Mouse (Mus musculus): Measurements from ENCODE around the gene Tars2. TPM values are rescaled to one million over a fixed set of nuclear protein-coding genes. Genes with fewer than 3 reads are reported as not detected.
A peak's percentile ranks its signal among the peaks of the same experiment; 100 is the strongest.

Gene Tars2
- total RNA-seq, 2 experiments from 2014 or later = 40.0 to 43.4 TPM

DNA sequence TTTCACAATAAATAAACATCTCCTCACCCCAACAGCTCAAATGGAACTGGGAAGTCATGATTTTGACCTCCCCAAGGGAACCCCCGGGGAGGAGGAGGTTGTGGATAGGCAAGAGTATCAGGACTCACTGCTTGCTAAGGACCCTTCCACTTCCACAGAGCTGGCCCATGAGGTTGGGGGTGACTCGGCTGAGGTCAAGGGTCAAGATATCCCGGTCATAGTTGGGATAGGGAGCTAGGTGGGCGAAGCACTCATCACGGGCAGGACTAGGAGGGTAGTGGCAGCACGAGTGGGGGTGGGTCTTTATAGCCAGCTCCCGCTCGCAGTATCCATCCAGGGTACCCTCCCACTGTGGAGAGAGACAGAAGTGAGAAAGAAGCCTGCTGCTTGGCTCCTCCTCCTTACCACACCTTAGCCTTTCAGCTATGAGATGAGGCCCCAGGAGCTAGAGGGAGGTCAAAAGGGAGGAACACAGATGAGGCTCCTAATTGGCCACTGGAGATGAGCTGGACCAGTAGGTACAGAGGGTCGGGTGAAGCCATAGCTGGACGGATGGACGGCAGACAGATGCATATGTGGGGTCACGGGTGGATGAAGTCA is 24.8 kb downstream of the Tars2 start:
- no peak for DNase-seq
- intact Hi-C loops (cut with DNase I) = no loop called here

DNA sequence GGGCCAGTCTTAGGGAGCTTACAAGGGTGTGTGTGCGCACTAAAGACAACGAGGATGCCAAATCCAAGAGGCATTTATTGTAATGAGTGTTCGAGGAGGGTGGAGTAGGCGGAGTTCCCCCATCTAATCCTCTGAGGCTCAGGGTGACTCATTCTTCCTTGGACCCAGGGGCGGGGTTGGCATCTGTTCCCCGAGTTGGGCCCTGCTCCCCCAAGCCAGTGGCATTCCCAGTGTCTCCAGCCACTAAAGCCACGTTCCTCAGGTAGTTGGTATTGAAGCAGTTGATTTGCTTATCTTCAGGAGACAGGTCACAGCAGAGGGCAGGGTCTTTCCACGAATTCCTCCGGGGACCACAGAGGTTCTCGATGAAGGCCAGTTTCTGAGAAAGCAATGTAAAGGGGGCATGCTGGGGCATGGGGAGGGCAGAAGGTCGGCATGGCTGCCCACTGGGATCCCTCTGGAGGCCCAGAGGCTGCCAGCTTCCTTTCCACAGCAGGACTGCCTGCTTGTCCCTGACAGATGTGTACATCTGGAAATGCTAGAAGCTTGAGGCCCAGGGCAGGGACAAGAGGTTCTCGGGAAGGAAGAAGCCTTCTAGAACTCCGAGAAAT is 25.8 kb downstream of the Tars2 start:
- DNase-seq = no peak
- intact Hi-C loops (cut with DNase I) = no loop called here

DNA sequence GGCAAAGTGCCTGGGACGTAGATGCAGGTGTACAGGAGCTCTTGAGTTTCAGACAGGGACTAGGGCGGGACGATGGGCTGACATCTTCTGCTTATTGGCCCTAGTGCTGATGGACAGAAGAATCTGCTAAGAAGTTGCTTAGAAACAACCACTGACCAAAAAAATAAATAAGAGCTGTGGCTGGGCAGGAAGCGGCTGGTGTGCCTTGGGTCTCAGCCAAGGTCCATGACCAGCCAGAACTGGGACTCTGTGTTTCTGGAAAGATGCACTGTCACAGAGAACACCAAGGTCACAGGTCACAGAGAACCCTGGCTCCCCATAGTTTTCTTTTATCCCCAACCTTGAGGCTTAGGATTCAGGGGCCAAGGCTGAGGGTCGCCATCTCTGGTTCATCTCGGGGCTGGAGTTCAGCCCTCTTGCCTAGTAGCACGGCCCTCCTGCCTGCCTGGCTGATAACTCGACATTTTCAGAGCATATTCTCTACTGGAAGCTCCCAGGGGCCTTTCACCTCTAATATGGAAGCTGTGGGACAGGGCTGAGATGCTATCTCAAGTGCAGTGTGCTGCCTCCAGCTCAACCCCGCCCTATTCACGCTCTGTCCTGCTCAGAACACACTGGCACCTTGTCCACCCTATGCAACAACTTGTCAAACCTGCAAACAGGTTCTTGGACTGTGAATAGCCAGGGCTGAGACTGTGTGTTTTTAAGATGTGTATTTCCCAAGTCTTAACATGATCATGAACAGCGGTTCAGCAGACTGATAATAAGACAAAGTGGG is 27.1 kb downstream of the Tars2 start:
- intact Hi-C loops (cut with DNase I) = no loop called here
- DNase-seq = no peak

DNA sequence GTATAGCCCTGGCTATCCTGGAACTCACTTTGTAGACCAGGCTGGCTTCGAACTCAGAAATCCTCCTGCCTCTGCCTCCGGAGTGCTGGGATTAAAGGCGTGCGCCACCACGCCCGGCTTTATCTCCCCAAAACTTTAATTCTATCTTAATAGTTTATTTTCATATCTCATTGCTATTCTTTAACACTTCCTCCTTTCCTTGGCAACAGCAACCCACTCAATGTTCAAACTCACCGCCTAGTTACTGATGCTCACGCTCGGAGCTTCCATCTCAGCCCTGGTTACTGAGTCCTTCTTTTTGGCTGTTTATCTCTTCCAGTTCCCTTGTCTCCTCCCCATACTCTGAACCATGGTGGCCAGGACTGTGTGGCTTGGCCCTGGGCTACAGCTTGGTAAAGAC is 27.7 kb downstream of the Tars2 start:
- DNase-seq = no peak
- intact Hi-C loops (cut with DNase I) = no loop called here

DNA sequence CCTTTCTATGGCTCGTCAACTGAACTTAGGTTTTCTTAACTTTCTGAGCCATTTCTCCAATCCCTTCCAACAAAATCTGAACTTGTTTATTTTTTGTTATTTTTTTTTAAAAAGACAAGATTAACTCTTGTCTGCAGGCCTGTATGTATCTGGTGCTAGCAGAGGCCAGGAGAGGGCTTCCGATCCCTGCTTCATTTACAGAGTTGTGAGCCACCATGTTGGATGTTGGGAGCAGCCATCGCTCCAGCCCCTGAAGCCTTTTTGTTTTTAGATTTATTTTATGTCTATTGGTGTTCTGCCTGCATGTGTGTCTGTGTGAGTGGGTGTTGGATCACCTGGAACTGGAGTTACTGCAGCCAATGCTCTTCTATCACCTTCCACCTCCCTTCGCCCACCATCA is 28.2 kb downstream of the Tars2 start:
- intact Hi-C loops (cut with DNase I) = no loop called here
- DNase-seq = no peak

DNA sequence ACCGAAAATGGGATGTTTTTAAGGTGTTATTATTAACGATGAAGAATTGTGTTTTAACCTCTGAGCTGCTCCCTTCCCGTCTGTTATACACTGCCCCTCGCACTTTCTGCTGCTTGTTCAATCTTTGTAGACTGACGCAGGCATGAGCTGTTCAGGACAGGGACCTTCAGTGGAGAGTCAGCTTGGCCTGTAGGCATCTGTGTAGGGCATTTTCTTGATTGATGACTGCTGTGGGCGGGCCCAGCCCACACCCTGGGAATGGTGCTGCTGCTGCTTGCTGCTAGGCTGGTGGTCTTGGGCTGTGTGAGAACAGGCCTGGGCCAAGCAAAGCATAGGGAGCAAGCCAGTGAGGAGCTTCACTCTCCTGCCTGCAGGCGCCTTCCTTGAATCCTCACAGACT is 29.6 kb downstream of the Tars2 start:
- DNase-seq = no peak
- intact Hi-C loops (cut with DNase I) = no loop called here

DNA sequence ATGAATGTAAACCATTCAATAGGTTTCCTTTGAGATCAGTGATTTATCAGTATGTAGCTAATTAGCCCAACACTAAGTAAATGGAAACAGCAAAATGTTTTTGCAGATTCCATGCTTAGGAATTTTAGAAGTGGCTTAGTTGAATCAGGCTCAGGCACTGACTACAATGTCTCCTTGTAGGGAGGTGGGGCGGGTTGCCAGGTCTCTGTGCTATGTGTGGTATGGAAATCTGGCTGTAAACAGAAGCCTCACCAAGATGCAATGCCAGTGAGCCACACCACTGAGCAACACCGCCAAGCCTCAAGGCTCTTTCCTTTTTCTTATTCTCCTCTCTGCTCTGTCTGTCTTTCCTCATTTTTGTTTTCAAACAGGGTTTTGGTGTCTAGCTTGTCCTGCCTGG is 31.1 kb downstream of the Tars2 start:
- intact Hi-C loops (cut with DNase I) = no loop called here
- no peak for DNase-seq

DNA sequence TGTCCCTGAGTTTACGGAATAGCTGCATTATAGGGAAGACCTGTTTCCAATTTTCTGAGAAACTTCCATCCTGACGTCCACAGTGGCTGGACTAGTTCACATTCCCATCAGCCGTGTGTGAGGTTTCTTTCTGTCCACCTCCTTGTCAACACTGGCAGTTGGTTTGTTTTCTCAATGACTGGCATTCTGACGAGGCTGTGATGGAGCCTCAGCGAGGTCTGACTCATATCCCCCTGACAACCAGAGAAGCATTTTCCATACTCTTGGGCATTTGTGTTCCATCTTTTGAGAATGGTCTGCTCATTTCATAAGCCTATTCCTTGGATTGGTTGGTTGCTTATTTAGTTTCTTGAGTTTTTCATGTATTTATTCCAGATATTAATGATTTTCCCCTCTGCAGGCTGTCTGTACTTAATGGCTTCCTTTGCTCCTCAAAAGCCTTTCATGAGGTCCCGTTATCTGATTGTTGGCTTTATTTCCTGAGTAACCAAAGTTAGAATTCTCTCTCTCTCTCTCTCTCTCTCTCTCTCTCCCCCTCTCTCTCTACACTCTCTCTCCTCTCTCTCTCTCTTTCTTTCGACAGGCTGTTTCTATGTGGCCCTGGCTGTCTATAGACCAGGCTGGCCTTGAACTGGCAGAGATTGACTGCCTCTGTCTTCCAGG is 33.2 kb downstream of the Tars2 start:
- DNase-seq = no peak
- intact Hi-C loops (cut with DNase I) = no loop called here

DNA sequence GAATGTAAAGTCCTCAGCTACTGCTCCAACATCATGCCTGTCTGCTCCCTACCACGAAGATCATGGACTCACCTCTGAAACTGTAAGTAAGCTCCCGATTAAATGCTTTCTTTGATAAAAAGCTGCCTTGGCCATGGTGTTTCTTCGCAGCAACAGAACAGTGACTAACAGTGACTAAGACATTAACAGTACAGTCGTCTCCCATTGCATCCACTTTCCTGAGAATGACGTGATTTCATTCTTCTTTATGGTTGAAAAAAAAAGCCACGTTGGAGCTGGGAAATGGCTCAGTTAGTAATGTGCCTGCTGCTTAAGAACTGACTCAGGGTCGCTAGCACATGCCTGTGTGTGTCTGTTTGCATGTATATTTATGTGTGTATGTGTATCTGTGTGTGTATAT is 34.1 kb downstream of the Tars2 start:
- intact Hi-C loops (cut with DNase I) = no loop called here
- DNase-seq = no peak

DNA sequence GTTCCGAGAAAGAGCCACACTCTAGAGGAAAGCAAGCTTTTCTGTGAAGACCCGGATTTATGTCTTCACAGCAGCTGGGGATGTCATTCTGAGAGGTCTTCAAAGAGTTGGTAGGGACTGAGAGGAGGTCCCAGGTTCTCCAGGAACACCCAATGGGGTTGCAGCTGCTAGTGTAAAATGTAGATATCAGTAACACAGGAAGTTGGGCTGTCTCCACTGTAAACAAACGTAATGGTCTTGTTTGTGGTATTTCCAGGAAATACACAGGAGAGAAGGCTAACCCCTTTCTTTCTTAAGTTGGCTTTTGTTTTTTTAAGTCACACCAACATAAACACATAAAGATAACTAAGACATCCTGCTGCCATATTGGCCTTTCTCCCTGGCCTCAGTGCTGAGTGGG is 37.6 kb downstream of the Tars2 start:
- intact Hi-C loops (cut with DNase I) = no loop called here
- no peak for DNase-seq

DNA sequence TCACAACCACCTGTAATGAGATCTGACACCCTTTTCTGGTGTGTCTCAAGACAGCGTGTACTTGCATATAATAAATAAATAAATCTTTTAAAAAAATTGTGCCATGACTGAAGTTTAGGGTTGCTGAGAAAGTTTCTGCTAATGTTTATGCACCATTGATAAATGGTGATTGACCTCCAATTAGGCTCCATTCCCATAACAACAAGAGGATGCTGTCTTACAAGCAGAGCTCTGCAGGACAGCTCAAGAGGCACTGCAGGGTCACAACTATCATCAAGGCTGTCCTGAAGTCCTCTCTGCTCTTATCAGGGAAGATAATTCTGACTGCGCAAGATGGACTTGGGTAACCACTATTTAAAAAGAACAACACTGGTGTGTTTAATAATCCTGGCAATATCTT is 41.9 kb downstream of the Tars2 start:
- no peak for DNase-seq
- intact Hi-C loops (cut with DNase I) = no loop called here

DNA sequence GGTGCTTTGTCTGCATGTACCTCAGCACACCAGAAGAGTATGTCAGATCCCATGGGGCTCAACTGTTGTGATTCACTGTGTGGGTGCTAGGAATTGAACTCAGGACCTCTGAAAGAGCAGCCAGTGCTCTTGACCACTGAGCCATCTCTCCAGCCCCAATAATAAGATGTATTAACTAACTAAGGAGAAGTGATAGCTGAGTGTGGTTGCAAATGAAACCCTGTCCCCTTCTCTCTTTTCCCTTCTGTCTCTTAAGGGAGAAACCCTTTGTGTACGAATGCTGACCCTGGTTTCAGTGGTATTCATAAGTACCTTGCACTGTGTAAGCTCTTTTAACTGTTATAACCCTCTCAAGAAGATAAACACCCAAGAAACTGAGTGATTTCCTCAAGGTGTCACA is 43.9 kb downstream of the Tars2 start:
- intact Hi-C loops (cut with DNase I) = no loop called here
- no peak for DNase-seq

DNA sequence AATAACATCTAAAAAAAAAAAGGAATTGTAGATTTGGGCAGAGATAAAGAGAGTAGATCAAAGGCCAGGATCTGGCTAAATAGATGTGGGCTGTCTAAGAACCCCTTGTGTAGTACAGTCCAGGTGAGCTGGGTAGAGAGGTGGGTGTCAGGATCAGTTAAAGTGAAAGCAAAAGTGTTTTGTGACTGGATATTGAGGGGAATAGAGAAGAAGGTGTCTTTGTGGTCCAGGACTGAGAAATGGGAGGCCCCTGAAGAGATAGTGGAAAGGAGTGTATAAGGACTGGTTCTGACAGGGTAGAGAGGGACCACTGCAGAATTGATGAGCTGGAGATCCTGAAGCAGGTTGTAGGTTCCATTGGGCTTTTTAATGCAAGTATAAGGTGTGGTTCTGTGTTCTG is 50.0 kb downstream of the Tars2 start:
- DNase-seq = no peak
- intact Hi-C loops (cut with DNase I) = no loop called here

DNA sequence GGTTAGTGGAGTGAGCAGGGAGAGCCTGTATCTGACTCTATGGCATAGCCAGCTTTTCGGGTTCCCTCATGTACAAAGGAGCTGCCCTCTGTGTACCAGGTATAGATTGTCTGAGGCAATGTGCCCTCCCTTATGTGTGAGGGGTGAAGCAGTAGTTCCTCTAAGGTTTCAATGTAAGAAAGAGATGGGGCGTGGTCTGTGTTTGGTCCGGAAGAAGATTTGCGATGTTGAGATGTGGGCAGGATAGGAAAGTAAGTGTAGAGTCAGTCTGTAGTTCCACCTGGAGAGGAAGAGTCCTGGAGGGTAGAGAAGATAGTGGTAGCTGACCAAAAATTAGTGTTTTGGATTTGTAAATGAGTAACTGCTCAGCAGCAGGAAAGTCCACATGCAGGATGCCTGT is 51.0 kb downstream of the Tars2 start:
- intact Hi-C loops (cut with DNase I) = no loop called here
- no peak for DNase-seq

DNA sequence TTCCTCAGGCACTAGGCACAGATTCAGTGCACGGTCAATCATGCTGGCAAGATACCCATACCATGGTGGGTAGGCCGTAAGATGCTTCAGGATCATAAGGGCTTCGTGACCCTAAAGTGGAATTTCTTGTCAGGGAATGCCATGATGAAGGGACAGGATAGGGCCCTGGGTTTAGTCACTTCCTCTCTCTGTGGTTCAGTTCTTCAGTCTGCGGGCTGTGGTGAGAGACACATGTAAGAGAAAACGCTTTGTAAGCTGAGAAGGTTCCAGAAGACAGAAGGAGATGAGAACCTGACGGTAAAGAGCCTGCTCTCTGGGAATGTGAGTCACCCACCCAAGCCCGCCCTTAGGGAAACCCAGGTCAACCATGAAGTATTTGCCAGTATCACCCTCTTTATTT is 52.5 kb downstream of the Tars2 start:
- DNase-seq = no peak
- intact Hi-C loops (cut with DNase I) = no loop called here

DNA sequence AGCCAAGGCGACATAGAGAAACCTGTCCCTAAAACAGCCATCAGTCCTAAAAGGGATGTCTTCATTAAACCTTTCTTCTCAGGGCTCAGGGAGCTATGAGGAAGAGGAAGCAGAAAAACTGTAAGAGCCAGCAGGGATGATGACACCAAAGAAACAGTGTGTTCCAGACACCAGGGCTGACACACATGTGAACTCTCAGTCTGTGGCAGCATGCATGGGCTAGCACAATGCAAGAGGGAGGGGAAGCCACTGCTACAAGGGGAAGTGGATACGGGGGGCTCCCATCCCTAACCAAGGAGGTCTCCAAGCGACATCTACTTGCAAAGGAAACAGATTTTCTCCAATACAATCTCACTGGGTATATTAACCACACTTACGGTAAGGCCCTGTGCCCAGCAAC is 53.7 kb downstream of the Tars2 start:
- no peak for DNase-seq
- intact Hi-C loops (cut with DNase I) = no loop called here

DNA sequence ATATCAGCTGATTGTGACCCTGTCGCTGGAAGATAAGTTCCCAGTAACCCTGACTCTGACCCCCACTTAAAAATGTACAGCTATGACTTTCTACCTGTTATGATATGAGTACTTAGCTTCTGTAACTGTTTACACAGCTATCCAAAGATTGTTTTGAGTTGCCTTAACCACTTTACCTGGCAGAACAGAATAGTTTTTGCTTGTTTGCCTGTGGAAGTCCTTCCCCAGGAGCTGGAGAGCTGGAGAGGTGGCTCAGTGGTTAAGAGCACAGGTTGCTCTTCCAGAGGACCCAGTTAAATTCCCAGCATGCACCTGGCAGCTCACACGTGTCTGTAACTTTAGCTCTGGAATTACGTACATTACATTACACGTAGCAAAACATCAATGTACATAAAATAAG is 55.4 kb downstream of the Tars2 start:
- no peak for DNase-seq

DNA sequence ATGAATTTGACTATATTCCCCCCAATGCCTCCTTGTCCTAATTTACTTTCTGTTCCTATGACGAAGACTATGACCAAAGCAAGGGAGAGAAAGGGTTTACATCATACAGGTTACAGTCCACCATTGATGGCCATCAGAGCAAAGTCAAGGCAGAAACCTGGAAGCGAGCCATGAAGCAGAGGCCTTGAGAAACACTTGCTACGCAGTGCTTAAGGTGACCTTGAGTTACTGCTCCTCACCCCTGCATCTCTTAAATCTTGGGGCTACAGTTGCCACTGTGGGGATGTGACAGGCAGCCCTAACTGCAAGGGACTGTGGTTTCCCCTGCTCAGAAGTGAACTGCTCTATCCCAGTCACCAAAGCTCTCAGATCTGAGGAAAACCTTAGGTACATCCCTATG is 56.7 kb downstream of the Tars2 start:
- DNase-seq = no peak
- intact Hi-C loops (cut with DNase I) = no loop called here

More for the DNA sequence above, 55.4 kb downstream of the Tars2 start:
- intact Hi-C loops (cut with DNase I) = no loop called here

DNA sequence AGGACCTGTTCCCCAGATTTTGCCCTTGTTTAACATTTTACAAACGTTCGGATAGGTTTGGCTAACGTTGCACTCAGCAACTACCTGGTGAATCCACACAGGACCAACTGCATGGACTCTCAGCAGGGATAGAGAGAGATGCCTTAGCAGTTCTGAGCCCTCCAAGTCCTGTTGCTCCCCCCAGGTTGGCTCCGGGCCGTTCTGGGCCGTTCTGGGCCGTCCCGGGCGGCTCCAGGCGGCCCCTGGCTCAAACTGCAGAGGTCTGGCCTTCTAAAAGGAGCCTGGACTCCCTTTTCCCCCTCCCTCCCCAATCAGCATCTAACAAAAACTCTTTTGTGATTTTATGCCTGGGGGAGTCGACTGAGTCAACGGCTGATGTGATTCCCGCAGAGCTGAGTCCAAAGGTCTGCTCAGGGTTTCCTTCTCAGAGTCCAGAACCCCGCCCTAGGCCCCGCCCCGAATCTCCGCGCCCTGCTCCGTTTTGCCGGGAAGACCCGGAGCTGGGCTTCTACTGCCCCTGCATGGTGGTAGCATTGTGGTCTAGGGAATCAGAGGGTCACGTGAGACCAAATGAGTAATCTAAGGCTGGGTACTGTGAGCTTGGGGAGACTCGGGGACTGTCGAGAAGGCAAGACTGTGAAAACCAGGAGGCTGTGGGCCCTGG is 58.0 kb downstream of the Tars2 start:
- intact Hi-C loops (cut with DNase I) = no loop called here
- peak; percentile 72 for DNase-seq

DNA sequence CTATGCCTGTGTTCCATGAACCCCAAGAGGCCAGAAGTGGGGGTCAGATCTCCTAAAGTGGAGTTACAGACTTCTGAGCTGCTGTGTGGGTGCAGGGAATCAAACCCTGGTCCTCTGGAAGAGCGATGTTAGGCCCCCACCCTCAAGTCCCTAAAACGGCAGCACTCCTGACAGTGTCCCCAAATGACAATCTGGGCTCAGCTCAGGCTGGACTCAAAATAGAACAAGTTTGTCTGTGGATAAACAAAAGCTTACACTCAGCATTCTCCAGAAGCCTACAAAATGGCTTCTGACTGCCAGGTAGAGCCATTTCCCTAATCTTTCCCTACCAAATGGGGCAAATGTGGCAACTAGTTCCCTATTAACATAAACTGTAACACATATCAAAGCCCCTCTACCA is 58.9 kb downstream of the Tars2 start:
- intact Hi-C loops (cut with DNase I) = no loop called here
- no peak for DNase-seq

DNA sequence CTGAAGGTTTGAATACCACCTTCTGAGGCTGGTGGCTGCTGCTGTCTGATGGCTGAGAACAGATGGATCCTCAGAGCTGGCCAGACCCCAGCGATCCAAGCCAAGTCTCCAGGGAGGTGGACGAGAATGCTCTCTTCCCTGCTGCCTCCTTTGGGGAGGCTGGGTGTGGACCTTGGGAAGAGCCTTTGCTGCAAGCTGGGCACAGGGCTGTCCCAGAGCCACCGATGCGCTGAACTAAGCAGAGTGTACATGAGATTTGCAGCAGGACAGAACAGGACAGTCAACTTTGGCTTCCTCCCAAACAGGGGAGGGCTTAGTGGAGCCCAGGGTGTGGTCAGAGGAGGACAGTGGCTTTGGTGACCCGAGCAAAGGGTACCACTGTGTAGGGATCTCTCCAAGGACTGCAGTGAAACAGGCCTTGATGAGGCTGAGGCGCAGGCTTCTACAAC is 59.7 kb downstream of the Tars2 start:
- peak; percentile 58 for DNase-seq
- intact Hi-C loops (cut with DNase I) = no loop called here
